Mouse (Mus musculus) lung, adult 18-20 months (tissue): ENCODE measurements at regions not wholly inside any gene's neighbourhood (a gene's known extent, or its start where the extent isn't known, plus 50 kb on each side); places are given as distances from the start of the nearest gene placed in this dataset.

ENCODE experiments used
- DNase-seq, 2 experiments: peaks; one replicate each; pipeline ENCODE4 v3.0.0; 2022; ENCODE audit warnings: mixed read lengths in 2 of 2

DNA sequence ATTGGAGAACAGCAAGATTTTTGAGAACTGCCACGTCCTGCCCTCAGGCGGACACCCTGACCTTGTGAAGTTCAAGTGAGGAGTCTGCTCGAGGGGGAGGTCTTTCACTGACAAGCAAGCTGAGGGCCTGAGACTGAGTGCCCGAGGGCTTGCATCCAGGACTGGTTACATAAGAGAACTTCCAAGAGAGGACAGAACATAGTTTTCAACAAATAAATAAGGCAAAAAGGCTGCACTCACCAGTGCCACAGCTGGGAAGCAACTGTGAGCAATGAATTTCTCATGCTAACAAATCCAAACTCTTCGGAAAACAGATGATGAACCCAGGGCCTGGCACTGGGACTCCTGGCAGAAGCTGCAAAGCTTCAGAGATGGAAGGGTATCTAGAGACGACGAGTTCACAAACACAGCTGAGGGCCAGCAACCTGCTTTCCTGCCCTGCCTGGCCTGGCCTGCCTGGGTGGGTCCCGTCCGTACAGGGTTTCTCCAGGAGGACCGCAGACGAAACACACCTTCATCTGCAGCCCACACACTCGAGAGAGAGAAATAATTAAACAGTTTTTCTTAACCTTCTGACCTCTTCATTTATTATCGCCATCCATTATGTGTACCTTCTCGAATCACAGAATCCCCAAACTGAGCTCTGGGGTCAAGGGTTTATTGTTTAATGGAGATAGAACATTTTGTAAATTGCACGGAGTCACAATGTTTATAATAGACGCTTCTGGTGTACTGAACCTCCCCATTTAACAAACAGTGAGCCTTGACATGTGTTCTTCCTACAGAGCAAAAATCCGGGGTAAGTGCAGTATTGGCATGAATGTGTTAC lies 334.3 kb upstream of the Ddhd1 start:
- peak; percentile 60 to 72 for DNase-seq

DNA sequence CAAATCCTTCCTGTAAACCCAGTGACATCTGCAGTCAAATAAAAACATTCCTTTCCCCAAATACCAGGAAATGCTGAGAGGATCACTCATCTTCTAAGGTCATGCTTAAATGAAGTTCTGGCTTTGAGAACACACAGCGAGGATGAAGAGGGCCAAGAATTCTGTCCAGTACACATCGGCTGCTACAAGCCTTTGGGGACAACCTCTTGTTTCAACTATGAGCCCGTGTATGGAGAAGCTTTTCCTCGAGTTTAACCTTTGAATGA lies 334.9 kb upstream of the Ddhd1 start:
- DNase-seq = no peak

DNA sequence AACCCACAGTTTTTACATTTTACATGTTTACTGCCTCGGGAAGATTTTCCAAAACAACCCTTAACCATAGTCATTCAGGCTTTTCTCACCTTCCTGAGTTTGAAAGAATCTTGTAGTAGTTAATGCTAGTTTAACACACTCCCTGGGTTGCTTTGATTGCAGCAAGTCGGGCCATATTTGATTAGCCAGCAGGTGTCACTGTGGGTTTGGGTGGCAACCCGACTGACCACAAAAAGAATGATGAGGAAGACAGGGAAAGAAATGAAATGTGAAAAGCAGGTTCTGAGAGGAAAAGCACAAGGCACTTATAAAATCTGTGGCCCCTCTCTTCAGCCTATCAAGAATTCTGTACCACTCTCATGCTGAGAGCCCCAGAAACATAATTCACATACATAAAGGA lies 335.7 kb upstream of the Ddhd1 start:
- peak; percentile 70 to 76 for DNase-seq

GRCm38 (mm10) chr14:45996760-45997159 lies 338.8 kb upstream of the Ddhd1 start:
- DNase-seq = peak; percentile 38 to 44

DNA sequence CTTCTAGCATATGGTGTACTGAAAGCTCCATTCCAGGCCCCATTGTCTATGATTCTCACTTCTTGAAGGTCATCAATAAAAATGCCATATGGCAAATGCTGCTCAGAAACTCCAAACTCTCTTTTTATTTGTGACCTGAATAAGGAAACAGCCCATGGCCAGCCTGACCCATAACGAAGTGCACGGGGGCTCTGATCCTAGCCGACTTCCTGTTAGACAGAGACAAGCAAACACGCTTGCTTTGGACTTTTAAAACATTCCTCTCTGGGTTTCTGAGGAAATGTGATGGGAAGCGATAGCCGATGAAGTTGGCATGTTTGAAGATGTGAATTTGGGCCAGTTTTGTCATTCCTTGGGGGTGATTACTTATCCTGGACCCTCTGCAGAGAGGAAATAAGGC lies 346.1 kb upstream of the Ddhd1 start:
- DNase-seq = peak in 1 of 2 experiments; percentile 8

- DNase-seq = no peak
These were observed 347.4 kb upstream of the Ddhd1 start for GRCm38 (mm10) chr14:46005307-46005706.

- no peak for DNase-seq
These were observed 355.3 kb upstream of the Ddhd1 start for GRCm38 (mm10) chr14:46013232-46013631.

DNA sequence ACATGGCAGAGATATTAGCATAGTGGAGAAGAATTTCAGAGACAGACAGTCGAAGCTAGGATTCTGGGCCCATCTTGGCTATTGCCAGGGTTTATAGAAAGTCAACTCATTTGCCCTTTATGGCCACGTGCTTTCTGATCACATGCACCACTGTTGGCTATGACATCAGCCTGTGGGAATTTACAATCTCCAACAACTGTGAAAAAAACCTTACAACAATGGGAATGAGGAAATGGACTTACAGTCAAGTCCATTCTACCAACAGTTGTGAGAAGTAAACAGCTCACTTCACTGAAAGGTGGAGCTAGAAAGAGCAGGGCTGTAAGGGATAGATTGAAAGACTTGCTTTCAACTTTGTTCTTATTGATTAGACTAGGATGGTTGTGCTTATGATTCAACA lies 356.1 kb upstream of the Ddhd1 start:
- no peak for DNase-seq

DNA sequence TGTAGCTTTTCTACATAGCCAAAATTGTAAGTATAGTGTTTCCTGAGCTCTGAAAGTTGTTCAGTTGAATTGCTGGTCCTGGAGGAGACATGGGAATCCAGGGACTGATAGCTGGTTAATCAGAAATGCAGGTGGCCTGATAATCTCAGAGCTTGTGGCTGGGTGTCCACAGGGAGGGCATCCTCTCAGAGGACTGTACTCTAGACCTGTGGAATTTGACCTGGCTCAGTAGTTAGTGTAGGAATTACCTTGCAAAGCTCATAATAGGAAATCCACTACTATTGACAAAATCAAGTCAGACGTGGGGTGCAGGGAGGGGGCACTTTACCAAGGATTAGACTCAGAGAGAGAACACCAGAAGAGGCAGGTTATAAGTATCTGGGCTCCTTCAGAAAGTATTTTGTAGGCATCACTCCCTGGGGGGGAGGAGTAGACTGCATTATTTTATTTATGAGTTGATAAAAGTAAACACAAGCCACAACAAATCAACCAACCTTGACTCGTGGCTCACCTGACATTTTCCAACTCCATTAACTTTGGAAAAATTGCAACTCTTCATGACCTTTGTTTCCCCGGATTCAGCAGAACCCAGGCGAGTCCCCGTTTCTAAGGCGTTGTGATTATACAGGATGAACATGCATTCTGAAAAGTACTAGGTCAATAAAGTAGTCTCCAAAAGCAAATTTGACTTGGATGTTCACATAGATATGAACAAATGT lies 357.9 kb upstream of the Ddhd1 start:
- no peak for DNase-seq

- DNase-seq = no peak
These were observed 358.8 kb upstream of the Ddhd1 start for GRCm38 (mm10) chr14:46016701-46017106.

DNA sequence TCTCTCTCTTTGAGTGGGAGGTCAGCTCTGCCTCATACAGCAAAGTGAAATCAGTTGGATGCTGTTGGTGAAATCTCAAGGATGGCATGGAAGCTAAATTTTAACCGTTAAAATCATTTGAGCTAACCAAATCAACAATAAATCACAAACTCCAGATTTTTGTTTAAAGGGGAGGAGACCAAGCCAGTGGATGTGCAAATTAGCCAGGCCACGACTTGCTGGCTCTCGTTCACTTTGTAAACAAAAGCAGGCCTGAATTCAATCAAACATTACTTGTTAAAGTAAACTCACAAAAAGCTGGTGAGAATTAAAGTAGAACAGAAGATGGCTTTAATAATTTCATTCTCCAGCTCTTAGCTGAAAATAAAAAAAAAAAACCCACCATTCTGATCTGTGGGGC lies 359.3 kb upstream of the Ddhd1 start:
- DNase-seq = peak in 1 of 2 experiments; percentile 9

DNA sequence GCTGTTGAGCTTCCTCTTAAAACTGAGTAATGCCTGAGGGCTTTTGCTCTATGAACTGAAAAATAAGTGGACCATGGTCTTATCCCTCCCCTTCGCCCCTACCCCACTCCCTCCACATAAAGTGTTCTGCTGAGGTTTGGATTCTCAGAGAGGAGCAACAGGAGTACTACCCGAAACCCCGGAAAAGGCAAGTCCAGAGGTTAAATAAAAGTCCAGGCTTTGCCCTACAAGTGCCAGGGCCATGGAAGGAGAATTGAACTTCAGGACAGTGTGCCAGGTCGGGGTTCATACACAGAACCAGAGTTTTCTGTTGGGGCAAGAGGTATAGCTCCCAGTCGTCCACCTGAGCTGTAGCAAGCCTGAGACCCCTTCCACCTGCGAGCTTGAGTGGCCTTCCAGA lies 360.0 kb upstream of the Ddhd1 start:
- no peak for DNase-seq

- no peak for DNase-seq
These were observed 359.8 kb upstream of the Gm15217 start for GRCm38 (mm10) chr14:46019240-46020025.

DNA sequence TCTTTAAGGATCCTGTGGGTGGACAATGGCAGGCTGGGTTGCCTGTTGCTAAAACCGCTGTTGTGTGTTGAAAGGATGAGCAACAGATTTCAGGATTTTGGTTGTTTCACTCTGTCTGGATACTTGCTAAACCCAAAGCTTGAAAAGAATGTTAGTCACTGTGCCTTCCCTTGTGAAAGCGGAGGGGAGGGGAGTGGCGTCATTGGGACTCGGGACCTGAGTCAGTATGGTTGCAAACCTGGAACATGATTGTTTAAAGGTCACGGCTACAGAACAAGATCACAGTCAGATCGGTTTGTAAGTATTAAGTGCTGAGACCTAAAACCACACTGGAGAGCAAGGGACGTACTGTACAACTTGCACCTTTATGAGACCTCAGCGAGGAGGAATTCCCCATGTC lies 344.9 kb upstream of the Gm15217 start:
- no peak for DNase-seq

DNA sequence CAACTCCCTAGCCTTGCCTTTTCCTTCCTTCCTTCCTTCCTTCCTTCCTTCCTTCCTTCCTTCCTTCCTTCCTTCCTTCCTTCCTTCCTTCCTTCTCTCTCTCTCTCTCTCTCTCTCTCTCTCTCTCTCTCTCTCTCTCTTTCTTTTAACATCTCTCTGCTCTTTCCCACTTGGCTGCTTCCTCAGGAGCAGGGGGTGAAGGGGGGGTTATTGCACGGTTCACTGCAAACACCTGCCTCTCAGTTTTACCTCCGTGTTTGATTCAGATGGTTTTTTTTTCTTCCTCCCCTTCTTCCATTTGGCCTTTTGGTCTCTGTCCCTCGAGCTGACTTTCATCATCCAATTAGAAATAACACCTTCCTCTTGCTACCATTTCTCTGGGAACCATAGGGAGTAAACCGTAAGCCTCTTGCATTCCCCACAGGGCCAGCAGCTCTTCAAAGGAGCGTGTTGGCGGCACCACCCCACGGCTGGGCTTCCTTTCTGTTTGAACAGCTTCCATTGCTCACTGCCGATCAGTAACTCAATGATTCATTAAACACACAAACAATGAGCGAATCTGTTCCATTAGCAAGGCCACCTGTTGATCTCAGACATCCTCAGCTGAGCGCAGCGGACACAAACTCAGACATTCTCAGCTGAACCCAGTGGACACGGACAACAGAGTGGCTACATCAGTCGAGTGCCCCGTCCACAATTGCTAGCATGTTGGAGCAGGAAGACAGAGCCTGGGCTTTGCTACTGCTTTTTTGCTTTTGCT lies 318.4 kb upstream of the Gm15217 start:
- peak; percentile 10 to 24 for DNase-seq

- DNase-seq = peak; percentile 17 to 27
These were observed 312.0 kb upstream of the Gm15217 start for GRCm38 (mm10) chr14:46067102-46067801.

DNA sequence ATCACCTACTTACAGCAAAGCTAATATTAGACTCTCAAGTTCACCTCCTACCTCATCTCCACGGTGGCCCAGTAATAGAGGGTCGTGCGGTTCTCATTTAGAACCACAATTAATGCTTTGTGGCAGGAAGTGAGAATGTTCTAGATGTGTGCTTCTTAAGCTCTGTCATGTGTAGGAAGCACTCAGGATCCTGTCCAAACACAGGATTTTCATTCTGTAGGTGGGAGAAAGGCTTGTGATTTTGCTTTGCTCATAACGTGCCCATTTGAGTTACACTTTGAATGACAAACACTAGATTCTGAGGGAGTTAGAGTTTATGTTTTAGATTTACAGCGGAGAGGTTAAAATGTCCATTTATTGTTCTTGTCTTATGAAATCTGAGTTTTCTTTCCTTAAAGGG lies 308.0 kb upstream of the Gm15217 start:
- no peak for DNase-seq

DNA sequence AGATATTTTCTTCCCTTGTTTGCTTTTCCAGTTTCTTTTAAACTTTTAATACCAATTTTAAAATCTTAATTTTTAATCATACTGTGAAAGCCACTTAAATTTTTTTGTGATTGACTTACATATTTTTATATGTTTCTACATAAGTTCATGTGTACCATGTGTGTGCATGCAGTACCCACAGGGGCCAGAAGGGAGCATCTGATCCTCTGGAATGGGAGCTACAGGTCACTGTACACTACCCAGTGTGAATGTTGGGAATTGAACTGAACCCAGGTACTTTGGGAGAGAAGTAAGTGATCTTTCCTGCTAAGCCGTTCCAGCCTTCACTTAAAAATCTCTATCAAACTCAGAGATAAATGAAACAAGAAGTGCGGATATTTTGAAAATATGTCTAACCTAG lies 302.5 kb upstream of the Gm15217 start:
- no peak for DNase-seq

- no peak for DNase-seq
These were observed 301.6 kb upstream of the Gm15217 start for GRCm38 (mm10) chr14:46077406-46078131.

DNA sequence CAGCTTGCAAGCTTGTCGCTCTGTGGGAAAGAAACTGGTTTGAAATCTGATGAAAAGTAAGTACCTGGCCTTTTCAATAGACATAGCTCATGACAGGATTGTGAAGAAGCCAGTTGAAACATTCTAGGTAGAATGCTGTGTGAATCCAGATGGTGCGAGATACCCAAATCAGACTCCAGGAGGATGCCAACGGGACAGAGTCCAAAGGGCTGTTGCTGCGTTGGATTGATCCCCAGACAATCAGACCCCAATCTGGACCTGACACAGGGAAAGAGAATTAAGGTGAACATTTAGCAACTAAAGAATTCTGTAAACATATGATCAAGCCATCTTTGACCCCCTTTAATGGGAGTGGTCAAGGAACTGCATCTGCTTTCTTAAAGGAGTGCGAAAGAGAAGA lies 296.6 kb upstream of the Gm15217 start:
- no peak for DNase-seq

GRCm38 (mm10) chr14:46088968-46089691 lies 290.1 kb upstream of the Gm15217 start:
- DNase-seq = no peak
